Mouse (Mus musculus) embryonic fibroblast, embryonic 13.5 days (primary cell): ENCODE data around the gene Lrit3.

Experiments
- CTCF ChIP-seq: IDR thresholded peaks from 2 replicates; pipeline ENCODE4 v1.5.1; 2011; ENCODE audit warnings: mild to moderate bottlenecking, control low read depth, low read length, moderate library complexity, borderline replicate concordance; ENCODE audit not compliant: insufficient read depth
- POLR2A ChIP-seq: IDR thresholded peaks from 2 replicates; pipeline ENCODE4 v1.6.1; 2011; ENCODE audit warnings: low read depth, mild to moderate bottlenecking, control low read depth, low read length, moderate library complexity

DNA sequence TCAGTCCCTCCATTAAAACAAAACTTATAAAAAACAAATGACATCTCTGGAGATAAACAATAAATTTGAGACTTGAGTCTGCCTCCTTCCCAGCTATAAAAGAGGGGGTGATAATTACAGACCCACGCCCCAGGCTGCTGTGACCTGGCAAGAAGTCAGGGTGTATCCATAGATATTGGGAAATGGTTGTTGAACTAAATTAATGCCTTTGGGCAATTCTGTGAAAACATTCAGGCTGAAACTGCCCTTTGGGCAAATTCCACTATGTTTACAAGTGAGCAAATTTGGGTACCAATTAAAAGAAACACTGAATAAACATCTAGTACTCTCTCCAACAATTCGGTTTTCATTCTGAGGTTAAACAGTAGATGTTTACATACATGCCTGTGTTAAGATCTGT is 4.8 kb downstream of the Lrit3 start:
- TF ChIP-seq CTCF = no peak
- TF ChIP-seq POLR2A = no peak
